Mouse (Mus musculus): ENCODE measurements at regions not wholly inside any gene's neighbourhood (a gene's known extent, or its start where the extent isn't known, plus 50 kb on each side); places are given as distances from the start of the nearest gene placed in this dataset.

- no peak for DNase-seq (ENCODE audit: low read depth, low spot score)
These were observed 51.2 kb upstream of the Fbxo11 start for GRCm38 (mm10) chr17:88116321-88116720.

GRCm38 (mm10) chr17:88118714-88119113 is 53.6 kb upstream of the Fbxo11 start:
- DNase-seq (ENCODE audit: low read depth, low spot score), result no peak

GRCm38 (mm10) chr17:88123711-88124110 is 58.6 kb upstream of the Fbxo11 start:
- DNase-seq (ENCODE audit: low read depth, low spot score), result no peak

GRCm38 (mm10) chr17:88127126-88127525 is 62.0 kb upstream of the Fbxo11 start:
- no peak for DNase-seq (ENCODE audit: low read depth, low spot score)

- no peak for DNase-seq (ENCODE audit: low read depth, low spot score)
These were observed 66.2 kb upstream of the Fbxo11 start for GRCm38 (mm10) chr17:88131297-88131696.

- DNase-seq (ENCODE audit: low read depth, low spot score), result no peak
These were observed 66.9 kb upstream of the Fbxo11 start for GRCm38 (mm10) chr17:88131980-88132379.

GRCm38 (mm10) chr17:88132601-88133346 is 67.7 kb upstream of the Fbxo11 start:
- no peak for DNase-seq (ENCODE audit: low read depth, low spot score)

GRCm38 (mm10) chr17:88134546-88134945 is 69.5 kb upstream of the Fbxo11 start:
- DNase-seq (ENCODE audit: low read depth, low spot score), result no peak

- DNase-seq (ENCODE audit: low read depth, low spot score), result peak; percentile 88
These were observed 76.4 kb upstream of the Fbxo11 start for GRCm38 (mm10) chr17:88141538-88141937.

- peak; percentile 55 for DNase-seq (ENCODE audit: low read depth, low spot score)
These were observed 76.9 kb upstream of the Fbxo11 start for GRCm38 (mm10) chr17:88142003-88142402.

- DNase-seq (ENCODE audit: low read depth, low spot score), result no peak
These were observed 77.7 kb upstream of the Fbxo11 start for GRCm38 (mm10) chr17:88142809-88143208.

GRCm38 (mm10) chr17:88143378-88143943 is 78.4 kb upstream of the Fbxo11 start:
- DNase-seq (ENCODE audit: low read depth, low spot score), result no peak

- peak; percentile 49 for DNase-seq (ENCODE audit: low read depth, low spot score)
These were observed 93.5 kb upstream of the Fbxo11 start for GRCm38 (mm10) chr17:88158550-88158949.

- DNase-seq (ENCODE audit: low read depth, low spot score), result peak; percentile 62
These were observed 94.1 kb upstream of the Fbxo11 start for GRCm38 (mm10) chr17:88159212-88159668.

GRCm38 (mm10) chr17:88159851-88160676 is 95.0 kb upstream of the Fbxo11 start:
- peak; percentile 83 for DNase-seq (ENCODE audit: low read depth, low spot score)

GRCm38 (mm10) chr17:88160677-88161001 is 95.5 kb upstream of the Fbxo11 start:
- peak; percentile 30 for DNase-seq (ENCODE audit: low read depth, low spot score)

- DNase-seq (ENCODE audit: low read depth, low spot score), result no peak
These were observed 96.7 kb upstream of the Fbxo11 start for GRCm38 (mm10) chr17:88161766-88162165.

- DNase-seq (ENCODE audit: low read depth, low spot score), result no peak
These were observed 99.7 kb upstream of the Fbxo11 start for GRCm38 (mm10) chr17:88164805-88165204.

GRCm38 (mm10) chr17:88165811-88166210 is 100.7 kb upstream of the Fbxo11 start:
- peak; percentile 26 for DNase-seq (ENCODE audit: low read depth, low spot score)

- no peak for DNase-seq (ENCODE audit: low read depth, low spot score)
These were observed 103.4 kb upstream of the Fbxo11 start for GRCm38 (mm10) chr17:88168262-88169096.

- no peak for DNase-seq (ENCODE audit: low read depth, low spot score)
These were observed 106.5 kb upstream of the Fbxo11 start for GRCm38 (mm10) chr17:88171606-88172005.

Measured in ZHBTc4 (cell line).